Mouse (Mus musculus): Measurements from ENCODE around the gene Pex5l. TPM values are rescaled to one million over a fixed set of nuclear protein-coding genes. Genes with fewer than 3 reads are reported as not detected.

Pex5l gene
- polyA plus RNA-seq, 1 experiment from 2014 or later = 0.47 TPM

DNA sequence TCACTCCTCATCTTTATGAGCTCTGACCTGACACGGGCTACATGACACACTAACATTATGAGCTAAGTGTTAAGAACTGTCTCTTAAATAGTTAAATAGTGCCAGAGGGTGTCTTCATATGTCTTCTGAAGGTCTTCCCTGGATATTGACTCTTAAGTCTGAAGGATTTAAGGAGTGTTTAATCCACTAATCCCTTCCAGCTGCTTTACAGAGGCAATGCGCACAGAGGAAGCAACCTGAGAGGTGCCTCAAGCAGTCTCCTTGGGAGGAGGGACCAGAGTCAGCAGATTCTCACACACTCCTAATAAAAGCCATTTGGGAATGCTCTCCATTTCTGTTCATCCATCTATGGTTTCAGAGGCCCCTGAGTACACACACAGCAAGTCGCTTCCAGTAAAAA lies 157.9 kb downstream of the Pex5l start:
- no peak for ATAC-seq (ENCODE audit: insufficient number of reproducible peaks, low FRiP score, low TSS enrichment, low read depth)
- Histone ChIP-seq H3K36me3 (no peaks in the 10 kb centered on the region), H3K27ac (no peak overlapping the region), H3K27me3 (no peaks in the 10 kb centered on the region), H3K9me3 (no peaks in the 10 kb centered on the region), H3K4me2 (no peak overlapping the region), H3K9ac (no peak overlapping the region), H3K4me1 (no peaks in the 10 kb centered on the region), H3K4me3 (no peak overlapping the region)
- 29% methylated on average over 3 of the region's 3 CpGs for WGBS

DNA sequence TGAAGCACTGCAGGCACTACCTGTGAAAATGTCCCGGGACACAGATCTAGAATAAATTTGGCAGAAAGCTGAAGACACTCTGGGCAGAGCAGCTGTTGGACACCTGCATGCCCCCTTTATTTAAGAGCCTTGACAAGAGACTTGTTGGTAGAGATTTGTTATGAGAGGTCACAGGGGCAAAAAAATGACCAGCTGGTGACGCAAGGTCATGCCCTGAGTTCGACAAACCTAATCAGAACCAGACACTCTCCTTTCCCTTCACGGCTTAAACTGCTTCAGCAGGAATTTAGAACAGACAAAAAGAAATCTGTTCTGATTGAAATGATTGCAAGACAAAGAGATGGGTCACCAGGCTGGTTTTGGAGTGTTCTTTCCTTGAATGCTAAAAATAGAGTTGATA lies 163.1 kb downstream of the Pex5l start:
- H3K36me3 ChIP-seq = no peaks in the 10 kb centered on the region
- H3K27ac ChIP-seq = no peak overlapping the region
- H3K4me3 ChIP-seq = no peak overlapping the region
- H3K9ac ChIP-seq = no peak overlapping the region
- no peaks in the 10 kb centered on the region for H3K27me3 ChIP-seq
- no peaks in the 10 kb centered on the region for H3K4me1 ChIP-seq
- H3K9me3 ChIP-seq = no peaks in the 10 kb centered on the region
- H3K4me2 ChIP-seq = no peak overlapping the region
- WGBS = 20% methylated on average over 4 of the region's 4 CpGs
- no peak for ATAC-seq (ENCODE audit: insufficient number of reproducible peaks, low FRiP score, low TSS enrichment, low read depth)

DNA sequence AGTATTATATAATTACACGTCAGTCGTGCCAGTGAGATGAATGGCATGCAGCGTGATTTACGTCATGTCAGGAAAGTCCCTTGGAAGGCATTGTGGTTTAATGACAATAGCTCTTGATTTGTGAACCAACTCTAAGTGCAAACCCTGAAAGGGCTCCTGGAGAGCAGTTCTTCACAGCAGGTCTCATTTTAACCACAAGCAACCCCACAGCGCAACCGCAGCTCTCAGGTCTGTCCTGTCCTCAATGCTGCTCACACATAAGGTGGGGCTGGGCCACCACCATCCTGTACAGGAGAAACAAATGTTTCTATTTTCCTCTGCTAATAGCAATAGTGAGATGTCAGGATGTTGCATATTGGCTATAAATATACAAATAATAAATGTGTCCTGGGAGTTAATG lies 163.8 kb downstream of the Pex5l start:
- no peak overlapping the region for H3K4me3 ChIP-seq
- no peak overlapping the region for H3K27ac ChIP-seq
- WGBS = 50% methylated on average over 6 of the region's 6 CpGs
- no peak overlapping the region for H3K9ac ChIP-seq
- no peaks in the 10 kb centered on the region for H3K4me1 ChIP-seq
- H3K4me2 ChIP-seq = no peak overlapping the region
- ATAC-seq (ENCODE audit: insufficient number of reproducible peaks, low FRiP score, low TSS enrichment, low read depth) = no peak
- no peaks in the 10 kb centered on the region for H3K9me3 ChIP-seq
- H3K36me3 ChIP-seq = no peaks in the 10 kb centered on the region
- H3K27me3 ChIP-seq = no peaks in the 10 kb centered on the region

DNA sequence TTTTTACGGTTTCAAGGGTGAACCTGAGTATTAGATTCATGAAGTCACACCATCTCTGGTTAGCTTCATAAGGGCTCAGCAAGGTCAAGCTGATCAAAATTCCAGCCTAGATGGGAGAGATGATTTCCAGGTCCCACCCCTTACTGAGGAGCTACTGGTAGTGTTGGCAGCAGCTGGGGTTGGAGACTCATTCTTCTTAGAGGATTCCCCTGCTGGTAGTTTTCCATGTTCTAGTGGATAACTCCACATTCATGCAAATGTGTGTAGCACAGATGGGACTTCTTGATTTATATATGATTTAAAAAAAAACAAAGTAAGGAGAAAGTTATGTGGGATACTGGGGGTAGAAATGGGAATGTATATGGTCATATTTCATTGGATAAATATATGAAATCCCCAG lies 172.8 kb downstream of the Pex5l start:
- WGBS = 89% methylated on average over 1 of the region's 1 CpGs
- Histone ChIP-seq H3K27me3 (no peaks in the 10 kb centered on the region), H3K4me1 (no peaks in the 10 kb centered on the region), H3K4me3 (no peak overlapping the region), H3K9ac (no peak overlapping the region), H3K27ac (no peak overlapping the region), H3K4me2 (no peak overlapping the region), H3K9me3 (no peaks in the 10 kb centered on the region), H3K36me3 (no peaks in the 10 kb centered on the region)
- ATAC-seq (ENCODE audit: insufficient number of reproducible peaks, low FRiP score, low TSS enrichment, low read depth) = no peak

DNA sequence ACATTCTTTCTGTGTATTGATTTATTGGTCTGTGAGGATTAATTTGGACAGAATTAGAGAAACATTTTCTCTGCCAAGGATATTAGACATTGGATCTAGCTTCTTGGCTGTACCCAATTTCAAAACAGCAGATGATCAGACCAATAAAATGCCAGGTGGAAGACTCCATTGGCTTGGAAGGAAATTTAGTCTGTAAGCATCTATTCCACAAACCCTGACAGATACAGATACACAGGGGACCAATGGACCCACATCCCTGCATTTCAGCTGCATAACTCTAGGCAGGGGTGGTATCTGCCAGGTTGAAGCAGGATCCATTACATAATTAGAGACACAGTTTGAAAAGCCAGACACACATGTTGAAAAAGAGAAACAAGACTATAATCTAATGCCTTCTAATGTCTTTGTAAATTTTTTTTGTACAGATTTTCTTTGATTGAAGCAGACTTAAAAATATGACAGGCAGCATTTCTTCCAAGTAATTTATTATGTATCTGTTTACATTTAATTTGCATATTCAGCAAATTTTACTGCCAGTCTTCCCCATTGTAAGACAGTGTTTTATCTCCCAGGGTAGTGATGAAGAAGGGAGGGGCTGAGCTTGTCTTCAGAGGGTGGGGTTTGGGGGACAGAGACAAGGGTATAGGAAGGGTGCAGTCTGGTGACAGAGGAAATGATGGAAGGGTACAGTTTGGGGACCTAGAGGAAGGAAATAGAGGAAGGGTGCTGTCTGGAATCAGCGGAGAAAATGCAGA lies 174.2 kb downstream of the Pex5l start:
- Histone ChIP-seq H3K27ac (no peak overlapping the region), H3K27me3 (no peaks in the 10 kb centered on the region), H3K4me1 (no peaks in the 10 kb centered on the region), H3K9me3 (no peaks in the 10 kb centered on the region), H3K36me3 (no peaks in the 10 kb centered on the region), H3K4me2 (no peak overlapping the region), H3K4me3 (no peak overlapping the region), H3K9ac (no peak overlapping the region)
- ATAC-seq (ENCODE audit: insufficient number of reproducible peaks, low FRiP score, low TSS enrichment, low read depth) = no peak
- 80% methylated on average over 1 of the region's 1 CpGs for WGBS

DNA sequence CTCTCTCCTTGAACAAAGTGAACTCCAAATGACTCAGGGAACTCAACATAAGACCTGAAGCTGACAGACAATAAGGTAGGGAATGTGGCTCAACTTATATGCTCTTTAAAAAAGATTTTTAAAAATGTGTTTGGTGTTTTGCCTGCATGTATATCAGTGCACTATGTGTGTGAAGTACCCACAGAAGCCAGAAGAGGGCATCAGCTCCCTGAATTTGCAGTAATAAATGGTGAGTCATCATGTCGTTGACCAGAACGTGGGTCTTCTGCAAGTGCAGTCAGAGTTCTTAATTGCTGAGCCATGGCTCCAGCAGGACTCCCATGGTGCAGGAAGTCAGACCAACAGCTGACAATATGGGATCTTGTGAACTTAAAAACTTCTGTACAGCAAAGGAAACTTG lies 177.5 kb downstream of the Pex5l start:
- Histone ChIP-seq H3K4me3 (no peak overlapping the region), H3K9me3 (no peaks in the 10 kb centered on the region), H3K4me2 (no peak overlapping the region), H3K27me3 (no peaks in the 10 kb centered on the region), H3K9ac (no peak overlapping the region), H3K27ac (no peak overlapping the region), H3K36me3 (no peaks in the 10 kb centered on the region), H3K4me1 (no peaks in the 10 kb centered on the region)
- no peak for ATAC-seq (ENCODE audit: insufficient number of reproducible peaks, low FRiP score, low TSS enrichment, low read depth)
- WGBS = 3% methylated on average over 2 of the region's 2 CpGs

DNA sequence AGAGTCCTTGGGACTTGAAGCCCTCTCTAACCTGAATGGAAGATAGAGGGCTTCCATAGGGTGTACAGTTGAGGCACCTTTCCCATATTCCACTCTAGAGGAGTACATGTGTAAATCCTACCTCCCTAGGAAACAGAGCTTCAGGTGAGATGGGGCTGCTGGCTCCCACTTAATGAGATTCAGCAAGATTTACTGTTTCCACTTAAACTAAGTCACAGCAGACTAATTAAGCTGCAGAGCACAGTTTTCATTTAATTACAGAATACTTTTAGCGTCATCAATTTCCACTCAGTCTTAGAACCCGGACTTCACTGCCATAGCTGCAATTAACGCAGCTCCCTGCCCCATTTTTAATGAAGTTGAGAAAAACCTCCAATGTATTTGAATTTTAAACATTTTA lies 181.6 kb downstream of the Pex5l start:
- ATAC-seq (ENCODE audit: insufficient number of reproducible peaks, low FRiP score, low TSS enrichment, low read depth) = no peak
- Histone ChIP-seq H3K36me3 (no peaks in the 10 kb centered on the region), H3K4me1 (no peaks in the 10 kb centered on the region), H3K27ac (no peak overlapping the region), H3K9me3 (no peaks in the 10 kb centered on the region), H3K4me3 (no peak overlapping the region), H3K27me3 (no peaks in the 10 kb centered on the region), H3K9ac (no peak overlapping the region), H3K4me2 (no peak overlapping the region)
- 39% methylated on average over 3 of the region's 3 CpGs for WGBS

DNA sequence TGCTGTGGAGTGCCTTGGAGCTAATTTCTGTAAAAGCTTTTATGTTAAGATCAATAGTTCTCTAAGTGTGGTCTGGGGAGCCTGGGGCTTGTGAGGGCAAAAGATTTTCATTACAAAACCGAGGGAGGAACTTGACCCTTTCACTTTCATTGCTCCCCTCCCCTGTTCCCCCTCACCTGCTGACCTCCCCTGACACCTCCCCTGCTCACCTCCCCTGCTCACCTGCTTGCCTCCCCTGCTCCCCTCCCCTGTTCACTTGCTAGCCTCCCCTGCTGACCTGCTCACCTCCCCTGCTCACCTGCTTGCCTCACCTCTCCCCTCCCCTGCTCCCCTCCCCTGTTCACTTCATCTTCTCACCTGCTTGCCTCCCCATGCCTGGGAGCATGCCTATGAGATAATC lies 191.7 kb downstream of the Pex5l start:
- Histone ChIP-seq H3K27me3 (no peaks in the 10 kb centered on the region), H3K9me3 (no peaks in the 10 kb centered on the region), H3K9ac (no peak overlapping the region), H3K4me3 (no peak overlapping the region), H3K27ac (no peak overlapping the region), H3K4me1 (no peaks in the 10 kb centered on the region), H3K4me2 (no peak overlapping the region), H3K36me3 (no peaks in the 10 kb centered on the region)
- ATAC-seq (ENCODE audit: insufficient number of reproducible peaks, low FRiP score, low TSS enrichment, low read depth) = no peak
- WGBS = 4% methylated on average over 1 of the region's 1 CpGs

DNA sequence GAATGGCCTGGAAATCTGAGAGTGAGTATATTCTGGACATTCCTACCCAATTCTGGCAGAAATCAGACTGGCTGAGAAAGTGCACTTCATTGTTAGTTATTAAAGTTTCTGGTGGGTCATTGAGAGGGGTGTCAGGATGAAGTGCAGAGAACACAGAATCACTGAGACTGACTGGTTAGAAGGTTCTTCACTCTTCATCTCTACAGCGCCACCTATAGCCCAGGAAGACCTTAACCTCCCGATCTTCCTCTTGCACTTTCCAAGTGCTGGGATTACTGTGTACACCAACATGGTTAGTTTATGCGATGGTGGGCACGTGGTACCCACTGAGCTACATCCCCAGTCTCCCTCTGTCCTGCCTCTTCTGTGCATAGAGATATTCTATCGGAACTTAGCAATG lies 195.6 kb downstream of the Pex5l start:
- Histone ChIP-seq H3K36me3 (no peaks in the 10 kb centered on the region), H3K4me3 (no peak overlapping the region), H3K27me3 (no peaks in the 10 kb centered on the region), H3K9me3 (no peaks in the 10 kb centered on the region), H3K4me2 (no peak overlapping the region), H3K4me1 (no peaks in the 10 kb centered on the region), H3K27ac (no peak overlapping the region), H3K9ac (no peak overlapping the region)
- no peak for ATAC-seq (ENCODE audit: insufficient number of reproducible peaks, low FRiP score, low TSS enrichment, low read depth)
- WGBS = 87% methylated on average over 5 of the region's 5 CpGs

DNA sequence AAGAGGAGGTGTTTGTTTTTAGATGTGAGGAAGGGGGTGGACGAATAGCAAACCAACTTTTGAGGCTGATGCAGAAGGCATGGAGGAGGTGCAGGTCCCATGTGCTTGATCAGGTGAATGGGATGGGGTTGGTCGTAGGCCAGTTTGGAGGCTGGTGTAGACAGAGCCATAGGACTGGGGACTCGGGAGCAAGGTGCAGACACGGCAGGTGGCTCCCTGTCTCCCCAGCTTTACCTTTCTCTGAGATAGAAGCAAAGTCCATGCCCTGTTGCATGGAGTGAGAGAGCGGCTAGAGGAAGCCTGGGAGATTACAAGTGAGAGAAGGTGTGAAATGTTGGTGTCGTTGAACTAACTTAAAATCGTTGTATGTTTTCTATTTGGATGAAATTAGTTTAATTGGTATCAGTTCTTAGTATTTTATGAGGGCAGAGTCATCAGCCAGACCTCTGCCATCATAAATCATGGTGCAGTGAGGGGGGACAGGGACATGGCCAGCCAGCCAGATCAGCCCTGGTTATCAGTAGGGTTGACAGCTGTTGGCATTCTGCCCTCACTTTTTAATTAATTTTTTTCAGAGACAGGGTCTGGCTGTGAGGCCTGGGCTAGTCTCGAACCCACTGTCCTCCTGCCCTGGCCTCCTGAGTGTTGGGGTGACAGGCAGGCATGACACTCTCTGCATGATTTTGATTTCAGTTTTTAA lies 203.1 kb downstream of the Pex5l start:
- Histone ChIP-seq H3K9me3 (no peaks in the 10 kb centered on the region), H3K4me1 (no peaks in the 10 kb centered on the region), H3K27me3 (no peaks in the 10 kb centered on the region), H3K4me2 (no peak overlapping the region), H3K4me3 (no peak overlapping the region), H3K36me3 (no peaks in the 10 kb centered on the region), H3K9ac (no peak overlapping the region), H3K27ac (no peak overlapping the region)
- ATAC-seq (ENCODE audit: insufficient number of reproducible peaks, low FRiP score, low TSS enrichment, low read depth) = no peak
- WGBS = 60% methylated on average over 8 of the region's 8 CpGs

DNA sequence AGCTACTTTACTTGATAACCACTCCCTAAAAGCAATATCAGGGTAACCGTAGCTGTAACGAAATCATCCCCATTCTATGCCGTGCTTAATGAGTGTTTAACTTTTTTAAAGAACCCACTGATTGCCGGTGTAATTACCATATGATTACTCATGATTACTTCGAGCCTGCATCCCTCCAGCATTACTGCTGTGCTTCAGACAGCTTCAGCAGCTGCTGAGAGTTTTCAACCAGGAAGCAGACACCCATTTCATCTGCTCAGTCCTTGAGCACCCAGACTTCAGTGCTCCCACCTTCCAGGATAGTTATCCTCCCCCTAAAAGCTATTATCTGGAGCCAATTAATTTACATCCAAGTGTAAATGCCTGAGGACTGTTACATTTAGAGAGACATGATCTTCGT lies 218.9 kb downstream of the Pex5l start:
- 78% methylated on average over 6 of the region's 6 CpGs for WGBS

DNA sequence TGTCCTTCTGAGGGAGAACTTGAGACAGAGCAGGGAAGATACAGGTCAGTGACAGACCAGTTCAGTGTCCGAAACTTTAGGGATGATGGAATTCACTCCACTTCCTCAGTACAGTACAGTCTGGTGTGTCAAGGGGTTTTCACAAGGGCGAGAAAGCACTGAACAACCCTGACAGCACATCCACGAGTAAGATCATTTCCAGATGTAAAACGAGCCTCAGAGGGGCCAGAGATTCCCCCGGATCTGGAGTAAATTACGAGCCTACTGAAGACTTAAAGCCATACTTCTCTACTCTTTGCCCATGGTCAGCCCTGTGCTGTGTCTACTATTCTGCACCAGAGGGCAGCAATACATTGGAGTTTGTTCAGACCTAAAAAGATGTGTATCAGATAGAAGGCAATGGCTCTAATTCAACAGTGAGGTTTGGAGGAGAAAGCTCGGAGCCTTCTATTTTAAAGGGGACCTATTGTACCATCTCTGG lies 232.9 kb downstream of the Pex5l start:
- Histone ChIP-seq H3K27me3 (no peaks in the 10 kb centered on the region), H3K9me3 (no peaks in the 10 kb centered on the region), H3K36me3 (peaks cover 16% of the 10 kb centered on the region), H3K4me2 (no peak overlapping the region), H3K4me3 (no peak overlapping the region), H3K27ac (no peak overlapping the region), H3K4me1 (peaks cover 3% of the 10 kb centered on the region; the same call in 1 of the 2 replicates), H3K9ac (no peak overlapping the region)
- 18% methylated on average over 7 of the region's 7 CpGs for WGBS
- ATAC-seq (ENCODE audit: insufficient number of reproducible peaks, low FRiP score, low TSS enrichment, low read depth) = peak; percentile 69; the same call in 1 of the 2 replicates

More for the DNA sequence above, 218.9 kb downstream of the Pex5l start:
- peaks cover 24% of the 10 kb centered on the region for H3K36me3 ChIP-seq
- no peak overlapping the region for H3K4me3 ChIP-seq
- no peak for ATAC-seq (ENCODE audit: insufficient number of reproducible peaks, low FRiP score, low TSS enrichment, low read depth)
- no peaks in the 10 kb centered on the region for H3K9me3 ChIP-seq
- no peak overlapping the region for H3K4me2 ChIP-seq
- no peaks in the 10 kb centered on the region for H3K4me1 ChIP-seq
- no peak overlapping the region for H3K9ac ChIP-seq
- H3K27me3 ChIP-seq = no peaks in the 10 kb centered on the region
- no peak overlapping the region for H3K27ac ChIP-seq

All from limb, embryonic 15.5 days (tissue).